Mouse (Mus musculus): ENCODE data around the gene Msh4. TPM values are rescaled to one million over a fixed set of nuclear protein-coding genes. Genes with fewer than 3 reads are reported as not detected.
A peak's percentile ranks its signal among the peaks of the same experiment; 100 is the strongest.
"Not testable (repeated sequence)": the region's sequence is repeated elsewhere in the genome, so short reads cannot be mapped to it uniquely, and the experiment has no call there.

Gene Msh4
- total and polyA plus RNA-seq, 3 experiments: 0.45 to 0.49 TPM; not detected in 1

DNA sequence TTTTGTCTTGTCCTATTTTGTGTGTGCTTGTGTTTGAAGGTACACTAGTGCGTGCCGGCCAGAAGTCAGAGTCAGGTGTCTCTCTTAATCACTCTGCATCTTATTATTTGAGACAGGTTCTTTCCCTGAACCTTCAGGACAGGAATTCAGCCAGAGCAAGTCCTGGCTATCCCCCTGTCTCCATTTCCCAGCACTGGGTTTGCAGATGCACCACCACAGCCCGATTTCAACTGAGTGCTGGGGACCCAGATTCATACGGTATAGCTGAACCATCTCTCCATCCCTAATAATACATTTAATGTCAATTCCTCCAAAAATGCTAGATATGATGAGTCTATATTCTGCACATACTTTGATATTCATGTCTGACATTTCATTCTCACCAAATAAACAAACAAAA, 71.9 kb downstream of the Msh4 start:
- Histone ChIP-seq H3K9me3 (replicated peaks) (peaks cover 10% of the 10 kb centered on the region), H3K4me1 (ENCODE audit: insufficient read depth, low read depth, low read length) (peaks cover 53% of the 10 kb centered on the region)
- no peak for ATAC-seq (ENCODE audit: extremely low read depth, insufficient number of reproducible peaks, low FRiP score, poor library complexity, severe bottlenecking)

DNA sequence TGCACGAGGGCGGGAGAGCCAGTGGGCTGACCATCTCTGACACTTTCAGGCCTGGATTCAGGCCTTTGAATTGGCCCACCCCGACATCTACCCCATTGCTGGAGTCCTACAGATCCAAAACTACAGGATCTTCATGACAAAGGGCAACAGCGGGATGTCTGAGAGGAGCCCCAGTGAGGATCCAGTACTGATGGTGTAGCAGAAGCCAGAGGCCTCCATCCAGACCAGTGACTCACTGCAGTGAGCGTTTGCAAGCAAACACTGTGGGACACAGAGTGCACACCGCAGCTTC, 73.3 kb downstream of the Msh4 start:
- H3K4me1 ChIP-seq (ENCODE audit: insufficient read depth, low read depth, low read length): peaks cover 50% of the 10 kb centered on the region

More for the DNA sequence above, 71.9 kb downstream of the Msh4 start:
- DNase-seq (ENCODE audit: low spot score): no peak
- H3K4me3 ChIP-seq (ENCODE audit: low read depth, low read length): no peak overlapping the region
- no peaks in the 10 kb centered on the region for H3K36me3 ChIP-seq (replicated peaks)
- TF ChIP-seq CTCF (IDR thresholded peaks at IDR 0.05; ENCODE audit: low read depth, low read length): no peak
- no peak for TF ChIP-seq GATA1 (IDR thresholded peaks at IDR 0.05; ENCODE audit: borderline replicate concordance, low read length)
- TF ChIP-seq POLR2AphosphoS5 (IDR thresholded peaks at IDR 0.05; ENCODE audit: insufficient replicate concordance, low read depth, low read length): no peak
- no peak for TF ChIP-seq TAL1 (conservative IDR thresholded peaks at IDR 0.05; ENCODE audit: low read depth, low read length)
- no peak for TF ChIP-seq GATA2 (IDR thresholded peaks at IDR 0.05; ENCODE audit: borderline replicate concordance, low read depth, low read length)
- H3K27me3 ChIP-seq (ENCODE audit: insufficient read depth, low read length): no peaks in the 10 kb centered on the region

DNA sequence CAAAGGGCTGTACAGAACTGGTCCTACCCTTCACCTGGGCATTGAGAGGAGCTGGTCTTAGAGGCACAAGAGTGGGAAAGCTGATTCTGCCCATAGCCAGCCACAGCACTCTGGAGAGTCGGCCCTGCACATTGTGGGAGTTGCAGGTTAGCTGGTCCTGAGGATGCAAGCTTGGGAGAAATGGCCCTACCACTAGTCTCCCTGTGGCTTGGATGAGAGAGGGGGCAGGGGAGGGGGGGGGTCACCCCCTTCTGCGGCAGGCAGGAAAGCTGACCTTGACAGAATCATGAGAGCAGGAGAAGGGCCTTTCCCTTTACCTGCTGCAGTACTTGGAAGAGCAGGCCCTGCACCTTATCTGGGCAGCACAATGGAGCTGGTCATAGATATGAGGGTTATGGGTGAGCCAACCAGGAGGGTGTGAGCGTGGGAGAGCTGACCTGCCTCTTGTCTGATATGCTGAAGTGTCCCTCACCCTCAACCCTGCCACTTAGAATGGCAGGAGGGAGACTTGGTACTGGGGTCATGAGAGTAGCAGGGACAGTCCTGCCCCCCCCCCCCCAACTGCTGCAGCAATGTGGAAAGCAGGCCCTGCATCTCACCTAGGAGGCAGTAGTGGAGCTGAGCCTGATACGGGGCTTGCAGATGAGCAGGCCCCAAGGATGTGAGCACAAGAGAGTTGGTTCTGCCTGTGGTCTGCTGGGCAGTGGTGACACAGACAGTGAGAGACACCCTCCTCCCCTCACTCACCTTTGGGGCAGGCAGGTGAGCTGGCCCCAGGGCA, 73.9 kb downstream of the Msh4 start:
- no peak for DNase-seq (ENCODE audit: low spot score)
- no peaks in the 10 kb centered on the region for H3K27me3 ChIP-seq (ENCODE audit: insufficient read depth, low read length)
- ATAC-seq (ENCODE audit: extremely low read depth, insufficient number of reproducible peaks, low FRiP score, poor library complexity, severe bottlenecking): peak; percentile 65
- H3K36me3 ChIP-seq (replicated peaks): no peaks in the 10 kb centered on the region
- H3K9me3 ChIP-seq (replicated peaks): no peaks in the 10 kb centered on the region
- H3K4me1 ChIP-seq (ENCODE audit: insufficient read depth, low read depth, low read length): peaks cover 50% of the 10 kb centered on the region
- no peak for TF ChIP-seq TAL1 (conservative IDR thresholded peaks at IDR 0.05; ENCODE audit: low read depth, low read length)
- TF ChIP-seq CTCF (IDR thresholded peaks at IDR 0.05; ENCODE audit: low read depth, low read length): no peak
- no peak for TF ChIP-seq GATA2 (IDR thresholded peaks at IDR 0.05; ENCODE audit: borderline replicate concordance, low read depth, low read length)
- no peak for TF ChIP-seq POLR2AphosphoS5 (IDR thresholded peaks at IDR 0.05; ENCODE audit: insufficient replicate concordance, low read depth, low read length)
- TF ChIP-seq GATA1 (IDR thresholded peaks at IDR 0.05; ENCODE audit: borderline replicate concordance, low read length): no peak
- H3K4me3 ChIP-seq (ENCODE audit: low read depth, low read length): peak overlapping the region; percentile 52; the same call in 1 of the 2 replicates

More for the DNA sequence above, 73.3 kb downstream of the Msh4 start:
- Histone ChIP-seq H3K36me3 (replicated peaks) (no peaks in the 10 kb centered on the region), H3K9me3 (replicated peaks) (no peaks in the 10 kb centered on the region), H3K4me3 (ENCODE audit: low read depth, low read length) (no peak overlapping the region), H3K27me3 (ENCODE audit: insufficient read depth, low read length) (no peaks in the 10 kb centered on the region)
- DNase-seq (ENCODE audit: low spot score): no peak
- ATAC-seq (ENCODE audit: extremely low read depth, insufficient number of reproducible peaks, low FRiP score, poor library complexity, severe bottlenecking): no peak
- TF ChIP-seq CTCF (IDR thresholded peaks at IDR 0.05; ENCODE audit: low read depth, low read length) (no peak), GATA1 (IDR thresholded peaks at IDR 0.05; ENCODE audit: borderline replicate concordance, low read length) (no peak), GATA2 (IDR thresholded peaks at IDR 0.05; ENCODE audit: borderline replicate concordance, low read depth, low read length) (no peak), POLR2AphosphoS5 (IDR thresholded peaks at IDR 0.05; ENCODE audit: insufficient replicate concordance, low read depth, low read length) (no peak), TAL1 (conservative IDR thresholded peaks at IDR 0.05; ENCODE audit: low read depth, low read length) (no peak)

DNA sequence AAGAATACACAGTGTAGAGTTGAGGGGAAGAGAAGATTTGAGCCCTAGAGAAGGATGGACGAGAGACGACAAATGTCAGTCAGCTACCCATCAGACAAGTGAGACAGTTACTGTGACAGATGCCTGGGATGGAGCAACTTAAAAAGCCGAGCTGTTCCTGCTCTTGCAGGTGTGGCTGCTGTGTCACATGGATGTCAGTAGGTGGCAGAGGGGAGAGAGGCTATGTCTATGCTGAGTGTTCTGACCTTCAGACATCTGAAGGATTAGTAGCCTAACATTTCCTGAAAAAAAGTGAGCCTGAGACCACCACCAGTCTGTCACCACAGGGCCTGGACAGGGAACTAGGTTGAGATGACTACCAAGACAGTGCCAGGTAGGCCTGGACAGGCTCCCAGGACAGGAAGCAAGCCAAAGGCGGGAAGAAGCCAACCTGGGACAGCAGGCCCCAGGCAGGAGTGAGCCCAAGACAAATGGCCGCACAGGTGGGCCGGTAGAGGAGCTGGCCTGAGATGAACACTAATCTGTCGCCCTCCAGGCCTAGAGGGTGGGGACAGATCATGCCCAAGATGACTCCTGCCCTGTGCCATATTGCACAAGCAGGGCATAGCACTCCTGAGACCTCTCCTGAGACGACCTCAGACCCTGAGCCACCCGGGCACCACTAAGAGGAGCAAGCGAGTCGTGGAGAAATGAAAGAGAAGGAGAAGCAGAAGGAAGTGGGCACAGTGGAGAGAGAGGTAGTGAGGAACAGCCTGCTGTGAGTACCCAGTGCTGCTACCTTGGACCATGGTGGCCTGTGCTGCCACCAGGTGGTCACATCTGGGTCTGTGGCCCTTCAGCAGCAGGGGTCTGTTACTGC, 74.7 kb downstream of the Msh4 start:
- H3K36me3 ChIP-seq (replicated peaks): no peaks in the 10 kb centered on the region
- H3K4me1 ChIP-seq (ENCODE audit: insufficient read depth, low read depth, low read length): peaks cover 50% of the 10 kb centered on the region
- no peaks in the 10 kb centered on the region for H3K27me3 ChIP-seq (ENCODE audit: insufficient read depth, low read length)
- no peaks in the 10 kb centered on the region for H3K9me3 ChIP-seq (replicated peaks)
- peak; percentile 65; the same call in 1 of the 2 replicates for ATAC-seq (ENCODE audit: extremely low read depth, insufficient number of reproducible peaks, low FRiP score, poor library complexity, severe bottlenecking)
- peak overlapping the region; percentile 52; the same call in 1 of the 2 replicates for H3K4me3 ChIP-seq (ENCODE audit: low read depth, low read length)
- no peak for TF ChIP-seq GATA1 (IDR thresholded peaks at IDR 0.05; ENCODE audit: borderline replicate concordance, low read length)
- TF ChIP-seq POLR2AphosphoS5 (IDR thresholded peaks at IDR 0.05; ENCODE audit: insufficient replicate concordance, low read depth, low read length): no peak
- TF ChIP-seq CTCF (IDR thresholded peaks at IDR 0.05; ENCODE audit: low read depth, low read length): 0 out of 2 replicates have a peak, but pooled peaks have one; percentile 10
- no peak for TF ChIP-seq TAL1 (conservative IDR thresholded peaks at IDR 0.05; ENCODE audit: low read depth, low read length)
- DNase-seq (ENCODE audit: low spot score): peak; percentile 23

DNA sequence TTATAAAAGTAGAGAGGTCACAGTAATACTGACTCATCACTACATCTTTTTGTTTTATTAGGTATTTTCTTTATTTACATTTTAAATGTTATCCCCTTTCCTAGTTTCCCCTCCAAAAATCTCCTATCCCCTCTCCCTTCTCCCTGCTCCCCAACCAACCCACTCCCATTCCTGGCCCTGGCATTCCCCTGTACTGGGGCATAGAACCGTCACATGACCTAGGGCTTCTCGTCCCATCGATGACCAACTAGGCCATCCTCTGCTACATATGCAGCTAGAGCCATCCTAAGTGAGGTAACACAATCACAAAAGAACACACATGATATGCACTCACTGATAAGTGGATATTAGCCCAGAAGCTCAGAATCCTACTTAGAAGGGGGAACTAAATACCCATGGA, 76.2 kb downstream of the Msh4 start:
- not testable (repeated sequence) for ATAC-seq (ENCODE audit: extremely low read depth, insufficient number of reproducible peaks, low FRiP score, poor library complexity, severe bottlenecking); H3K9me3 ChIP-seq (replicated peaks); DNase-seq (ENCODE audit: low spot score); H3K4me3 ChIP-seq (ENCODE audit: low read depth, low read length); H3K27me3 ChIP-seq (ENCODE audit: insufficient read depth, low read length); H3K36me3 ChIP-seq (replicated peaks)
- peaks cover 43% of the 10 kb centered on the region for H3K4me1 ChIP-seq (ENCODE audit: insufficient read depth, low read depth, low read length)

DNA sequence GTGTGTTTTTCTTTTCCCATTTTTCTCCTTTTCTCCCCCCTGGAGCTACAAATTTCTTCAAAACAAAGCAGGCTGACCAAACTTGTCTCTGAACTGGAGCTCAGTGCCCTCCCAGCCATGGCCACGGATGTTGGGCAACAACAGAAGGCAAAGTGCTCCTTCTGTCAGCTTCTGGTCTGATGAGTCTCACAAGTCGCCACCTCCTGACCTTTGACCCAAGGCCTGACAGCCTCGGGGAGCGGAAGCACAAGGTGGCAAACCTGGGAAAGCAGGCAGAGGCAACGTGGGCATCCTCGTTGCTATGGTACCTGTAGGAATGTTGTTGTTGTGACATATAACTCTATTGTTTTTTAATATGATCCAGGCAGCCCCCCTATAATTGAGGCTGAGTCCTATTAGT, 79.3 kb downstream of the Msh4 start:
- peaks cover 31% of the 10 kb centered on the region for H3K4me1 ChIP-seq (ENCODE audit: insufficient read depth, low read depth, low read length)
- no peaks in the 10 kb centered on the region for H3K36me3 ChIP-seq (replicated peaks)
- no peak for ATAC-seq (ENCODE audit: extremely low read depth, insufficient number of reproducible peaks, low FRiP score, poor library complexity, severe bottlenecking)
- no peak overlapping the region for H3K4me3 ChIP-seq (ENCODE audit: low read depth, low read length)
- TF ChIP-seq GATA2 (IDR thresholded peaks at IDR 0.05; ENCODE audit: borderline replicate concordance, low read depth, low read length) (no peak), TAL1 (conservative IDR thresholded peaks at IDR 0.05; ENCODE audit: low read depth, low read length) (no peak), POLR2AphosphoS5 (IDR thresholded peaks at IDR 0.05; ENCODE audit: insufficient replicate concordance, low read depth, low read length) (no peak), GATA1 (IDR thresholded peaks at IDR 0.05; ENCODE audit: borderline replicate concordance, low read length) (no peak), CTCF (IDR thresholded peaks at IDR 0.05; ENCODE audit: low read depth, low read length) (no peak)
- no peak for DNase-seq (ENCODE audit: low spot score)
- H3K27me3 ChIP-seq (ENCODE audit: insufficient read depth, low read length): no peaks in the 10 kb centered on the region
- no peaks in the 10 kb centered on the region for H3K9me3 ChIP-seq (replicated peaks)
